Mouse (Mus musculus): ENCODE data around the gene Ide. TPM values are rescaled to one million over a fixed set of nuclear protein-coding genes. Genes with fewer than 3 reads are reported as not detected.

Ide gene
- polyA plus RNA-seq, 1 experiment from 2014 or later, result 42.0 TPM

- 69% methylated on average over 16 of the region's 16 CpGs for WGBS
- H3K36me3 ChIP-seq (ENCODE audit: control insufficient read depth, insufficient read depth, low read length), result 0 out of 2 replicates have a peak, but pooled peaks cover 2% of the 10 kb centered on the region
- no peak overlapping the region for H3K9ac ChIP-seq (ENCODE audit: low read length)
- H3K27ac ChIP-seq (ENCODE audit: low read length), result no peak overlapping the region
- H3K4me1 ChIP-seq (replicated peaks; ENCODE audit: control insufficient read depth, insufficient read depth, low read length), result no peaks in the 10 kb centered on the region
- no peaks in the 10 kb centered on the region for H3K9me3 ChIP-seq (ENCODE audit: control insufficient read depth, low read length)
- no peak overlapping the region for H3K4me2 ChIP-seq (ENCODE audit: low read depth, low read length)
- no peak for ATAC-seq (ENCODE audit: low read depth)
- H3K4me3 ChIP-seq (ENCODE audit: low read length), result no peak overlapping the region
- H3K27me3 ChIP-seq (ENCODE audit: control insufficient read depth, insufficient read depth, low read depth, low read length), result no peaks in the 10 kb centered on the region
Measured at GRCm38 (mm10) chr19:37320802-37321619, 16.6 kb downstream of the Ide start.

GRCm38 (mm10) chr19:37317359-37317758 is 20.3 kb downstream of the Ide start:
- no peak for ATAC-seq (ENCODE audit: low read depth)
- no peak overlapping the region for H3K9ac ChIP-seq (ENCODE audit: low read length)
- 83% methylated on average over 4 of the region's 4 CpGs for WGBS
- H3K27ac ChIP-seq (ENCODE audit: low read length), result no peak overlapping the region
- no peaks in the 10 kb centered on the region for H3K36me3 ChIP-seq (ENCODE audit: control insufficient read depth, insufficient read depth, low read length)
- no peak overlapping the region for H3K4me2 ChIP-seq (ENCODE audit: low read depth, low read length)
- H3K4me1 ChIP-seq (replicated peaks; ENCODE audit: control insufficient read depth, insufficient read depth, low read length), result no peaks in the 10 kb centered on the region
- H3K27me3 ChIP-seq (ENCODE audit: control insufficient read depth, insufficient read depth, low read depth, low read length), result no peaks in the 10 kb centered on the region
- H3K9me3 ChIP-seq (ENCODE audit: control insufficient read depth, low read length), result no peaks in the 10 kb centered on the region
- no peak overlapping the region for H3K4me3 ChIP-seq (ENCODE audit: low read length)

- Histone ChIP-seq H3K27ac (ENCODE audit: low read length) (no peak overlapping the region), H3K9ac (ENCODE audit: low read length) (no peak overlapping the region), H3K4me2 (ENCODE audit: low read depth, low read length) (no peak overlapping the region), H3K36me3 (ENCODE audit: control insufficient read depth, insufficient read depth, low read length) (peaks cover 5% of the 10 kb centered on the region; the same call in 1 of the 2 replicates), H3K9me3 (ENCODE audit: control insufficient read depth, low read length) (no peaks in the 10 kb centered on the region), H3K4me1 (replicated peaks; ENCODE audit: control insufficient read depth, insufficient read depth, low read length) (no peaks in the 10 kb centered on the region), H3K4me3 (ENCODE audit: low read length) (no peak overlapping the region), H3K27me3 (ENCODE audit: control insufficient read depth, insufficient read depth, low read depth, low read length) (no peaks in the 10 kb centered on the region)
- WGBS, result 64% methylated on average over 9 of the region's 9 CpGs
- no peak for ATAC-seq (ENCODE audit: low read depth)
Measured at GRCm38 (mm10) chr19:37315091-37315490, 22.6 kb downstream of the Ide start.

- H3K4me2 ChIP-seq (ENCODE audit: low read depth, low read length), result no peak overlapping the region
- H3K4me1 ChIP-seq (replicated peaks; ENCODE audit: control insufficient read depth, insufficient read depth, low read length), result no peaks in the 10 kb centered on the region
- WGBS, result 89% methylated on average over 6 of the region's 6 CpGs
- peaks cover 7% of the 10 kb centered on the region; the same call in 1 of the 2 replicates for H3K36me3 ChIP-seq (ENCODE audit: control insufficient read depth, insufficient read depth, low read length)
- H3K9me3 ChIP-seq (ENCODE audit: control insufficient read depth, low read length), result no peaks in the 10 kb centered on the region
- no peaks in the 10 kb centered on the region for H3K27me3 ChIP-seq (ENCODE audit: control insufficient read depth, insufficient read depth, low read depth, low read length)
- no peak overlapping the region for H3K9ac ChIP-seq (ENCODE audit: low read length)
- ATAC-seq (ENCODE audit: low read depth), result no peak
- H3K27ac ChIP-seq (ENCODE audit: low read length), result no peak overlapping the region
- no peak overlapping the region for H3K4me3 ChIP-seq (ENCODE audit: low read length)
Measured at GRCm38 (mm10) chr19:37311426-37311825, 26.2 kb downstream of the Ide start.

GRCm38 (mm10) chr19:37310133-37310532 is 27.5 kb downstream of the Ide start:
- no peak overlapping the region for H3K4me2 ChIP-seq (ENCODE audit: low read depth, low read length)
- ATAC-seq (ENCODE audit: low read depth), result no peak
- H3K4me3 ChIP-seq (ENCODE audit: low read length), result no peak overlapping the region
- H3K4me1 ChIP-seq (replicated peaks; ENCODE audit: control insufficient read depth, insufficient read depth, low read length), result no peaks in the 10 kb centered on the region
- no peak overlapping the region for H3K9ac ChIP-seq (ENCODE audit: low read length)
- peaks cover 7% of the 10 kb centered on the region; the same call in 1 of the 2 replicates for H3K36me3 ChIP-seq (ENCODE audit: control insufficient read depth, insufficient read depth, low read length)
- H3K27ac ChIP-seq (ENCODE audit: low read length), result no peak overlapping the region
- 76% methylated on average over 4 of the region's 4 CpGs for WGBS
- no peaks in the 10 kb centered on the region for H3K27me3 ChIP-seq (ENCODE audit: control insufficient read depth, insufficient read depth, low read depth, low read length)
- H3K9me3 ChIP-seq (ENCODE audit: control insufficient read depth, low read length), result no peaks in the 10 kb centered on the region

GRCm38 (mm10) chr19:37308941-37309340 is 28.7 kb downstream of the Ide start:
- 75% methylated on average over 7 of the region's 7 CpGs for WGBS
- ATAC-seq (ENCODE audit: low read depth), result no peak
- H3K9me3 ChIP-seq (ENCODE audit: control insufficient read depth, low read length), result no peaks in the 10 kb centered on the region
- no peak overlapping the region for H3K9ac ChIP-seq (ENCODE audit: low read length)
- no peak overlapping the region for H3K27ac ChIP-seq (ENCODE audit: low read length)
- H3K27me3 ChIP-seq (ENCODE audit: control insufficient read depth, insufficient read depth, low read depth, low read length), result no peaks in the 10 kb centered on the region
- no peak overlapping the region for H3K4me3 ChIP-seq (ENCODE audit: low read length)
- H3K36me3 ChIP-seq (ENCODE audit: control insufficient read depth, insufficient read depth, low read length), result peaks cover 7% of the 10 kb centered on the region; the same call in 1 of the 2 replicates
- no peak overlapping the region for H3K4me2 ChIP-seq (ENCODE audit: low read depth, low read length)
- H3K4me1 ChIP-seq (replicated peaks; ENCODE audit: control insufficient read depth, insufficient read depth, low read length), result no peaks in the 10 kb centered on the region

- H3K4me3 ChIP-seq (ENCODE audit: low read length), result no peak overlapping the region
- H3K9ac ChIP-seq (ENCODE audit: low read length), result no peak overlapping the region
- no peak for ATAC-seq (ENCODE audit: low read depth)
- no peaks in the 10 kb centered on the region for H3K27me3 ChIP-seq (ENCODE audit: control insufficient read depth, insufficient read depth, low read depth, low read length)
- H3K9me3 ChIP-seq (ENCODE audit: control insufficient read depth, low read length), result no peaks in the 10 kb centered on the region
- H3K4me2 ChIP-seq (ENCODE audit: low read depth, low read length), result no peak overlapping the region
- WGBS, result 85% methylated on average over 6 of the region's 6 CpGs
- H3K36me3 ChIP-seq (ENCODE audit: control insufficient read depth, insufficient read depth, low read length), result peaks cover 7% of the 10 kb centered on the region; the same call in 1 of the 2 replicates
- H3K4me1 ChIP-seq (replicated peaks; ENCODE audit: control insufficient read depth, insufficient read depth, low read length), result no peaks in the 10 kb centered on the region
- H3K27ac ChIP-seq (ENCODE audit: low read length), result no peak overlapping the region
Measured at GRCm38 (mm10) chr19:37307826-37308545, 29.7 kb downstream of the Ide start.

GRCm38 (mm10) chr19:37306176-37306575 is 31.5 kb downstream of the Ide start:
- H3K27me3 ChIP-seq (ENCODE audit: control insufficient read depth, insufficient read depth, low read depth, low read length), result no peaks in the 10 kb centered on the region
- no peak overlapping the region for H3K4me2 ChIP-seq (ENCODE audit: low read depth, low read length)
- H3K36me3 ChIP-seq (ENCODE audit: control insufficient read depth, insufficient read depth, low read length), result peaks cover 5% of the 10 kb centered on the region; the same call in 1 of the 2 replicates
- H3K27ac ChIP-seq (ENCODE audit: low read length), result no peak overlapping the region
- H3K9me3 ChIP-seq (ENCODE audit: control insufficient read depth, low read length), result no peaks in the 10 kb centered on the region
- no peak for ATAC-seq (ENCODE audit: low read depth)
- H3K4me1 ChIP-seq (replicated peaks; ENCODE audit: control insufficient read depth, insufficient read depth, low read length), result no peaks in the 10 kb centered on the region
- H3K9ac ChIP-seq (ENCODE audit: low read length), result no peak overlapping the region
- no peak overlapping the region for H3K4me3 ChIP-seq (ENCODE audit: low read length)
- 81% methylated on average over 3 of the region's 3 CpGs for WGBS

GRCm38 (mm10) chr19:37304866-37305265 is 32.8 kb downstream of the Ide start:
- ATAC-seq (ENCODE audit: low read depth), result no peak
- Histone ChIP-seq H3K9ac (ENCODE audit: low read length) (no peak overlapping the region), H3K27ac (ENCODE audit: low read length) (no peak overlapping the region), H3K4me3 (ENCODE audit: low read length) (no peak overlapping the region), H3K9me3 (ENCODE audit: control insufficient read depth, low read length) (no peaks in the 10 kb centered on the region), H3K27me3 (ENCODE audit: control insufficient read depth, insufficient read depth, low read depth, low read length) (no peaks in the 10 kb centered on the region), H3K36me3 (ENCODE audit: control insufficient read depth, insufficient read depth, low read length) (peaks cover 2% of the 10 kb centered on the region; the same call in 1 of the 2 replicates), H3K4me2 (ENCODE audit: low read depth, low read length) (no peak overlapping the region), H3K4me1 (replicated peaks; ENCODE audit: control insufficient read depth, insufficient read depth, low read length) (no peaks in the 10 kb centered on the region)
- WGBS, result 93% methylated on average over 5 of the region's 5 CpGs

Measured in lung, embryonic 16.5 days (tissue).